Mouse (Mus musculus) forebrain, embryonic 10.5 days (tissue): Measurements from ENCODE around the gene Atf7. TPM values are rescaled to one million over a fixed set of nuclear protein-coding genes. Genes with fewer than 3 reads are reported as not detected.

Experiments used
- DNase-seq: peaks from one replicate; pipeline ENCODE4 v3.0.0-alpha.2; 2017; ENCODE audit warnings: low spot score; ENCODE audit errors: extremely low spot score
- H3K27ac ChIP-seq: fragments of 300-500 bp; sonication (generic); 2 replicates; pipeline ENCODE4 v1.5.1; 2016; ENCODE audit warnings: mild to moderate bottlenecking
- H3K27me3 ChIP-seq: fragments of 300-500 bp; sonication (generic); 2 replicates; pipeline ENCODE4 v1.6.1; 2016; ENCODE audit warnings: mild to moderate bottlenecking; ENCODE audit not compliant: poor library complexity, severe bottlenecking
- H3K36me3 ChIP-seq: fragments of 300-500 bp; sonication (generic); replicated peaks from 2 replicates; pipeline ENCODE4 v1.6.1; 2016; ENCODE audit warnings: mild to moderate bottlenecking, moderate library complexity
- H3K4me1 ChIP-seq: fragments of 300-500 bp; sonication (generic); 2 replicates; pipeline ENCODE4 v1.6.1; 2016
- H3K4me3 ChIP-seq: fragments of 300-500 bp; sonication (generic); 2 replicates; pipeline ENCODE4 v1.5.1; 2016; ENCODE audit warnings: mild to moderate bottlenecking, moderate library complexity
- H3K9me3 ChIP-seq: fragments of 300-500 bp; sonication (generic); 2 replicates; pipeline ENCODE4 v1.6.1; 2016; ENCODE audit warnings: mild to moderate bottlenecking, moderate library complexity
- WGBS: fragments of 180-500 bp; shearing (Covaris S2); methylation state at CpG from one replicate; pipeline ENCODE4 v1.1.7; 2016; 5-methylcytosine and 5-hydroxymethylcytosine counted together
- microRNA counts: library from miRNA; unstranded; fragments of <30 nt; microRNA quantifications from one replicate; lab custom pipeline; 2017
- microRNA-seq: library from miRNA; unstranded; fragments of <30 nt; microRNA quantifications from one replicate; pipeline ENCODE4, GENCODE M21; 2017
- polyA plus RNA-seq: library from polyadenylated mRNA; unstranded; fragments of >200 nt; fragmentation: Nextera tagmentation; extraction: Ambion mirVana; gene quantifications from 2 replicates; pipeline ENCODE4 v1.2.1, GENCODE M21; 2016

Atf7 gene
- polyA plus RNA-seq, 1 experiment from 2014 or later, result 19.2 TPM

DNA sequence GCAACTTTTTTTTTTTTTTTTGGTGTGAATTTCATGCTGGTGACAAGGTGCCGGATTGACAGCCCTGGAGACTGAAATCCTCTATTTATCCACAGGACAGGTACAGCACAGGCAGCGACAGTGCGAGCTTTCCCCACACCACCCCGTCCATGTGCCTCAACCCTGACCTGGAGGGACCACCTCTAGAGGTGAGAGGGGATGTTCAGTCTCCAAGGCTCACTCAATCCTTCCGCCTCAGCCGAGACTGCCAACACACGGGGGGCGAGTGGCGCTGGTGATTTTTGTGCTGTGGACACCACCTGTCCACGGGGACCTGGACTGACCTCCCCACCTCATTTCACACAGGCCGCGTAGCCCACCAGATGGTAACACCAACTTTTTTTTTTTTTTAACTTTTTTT lies 139.4 kb downstream of the Atf7 start:
- Histone ChIP-seq H3K9me3 (no peaks in the 10 kb centered on the region), H3K4me3 (no peak overlapping the region), H3K36me3 (peaks cover 99% of the 10 kb centered on the region), H3K4me1 (no peaks in the 10 kb centered on the region), H3K27me3 (no peaks in the 10 kb centered on the region), H3K27ac (no peak overlapping the region)
- no peak for DNase-seq
- WGBS, result 92% methylated on average over 12 of the region's 12 CpGs

DNA sequence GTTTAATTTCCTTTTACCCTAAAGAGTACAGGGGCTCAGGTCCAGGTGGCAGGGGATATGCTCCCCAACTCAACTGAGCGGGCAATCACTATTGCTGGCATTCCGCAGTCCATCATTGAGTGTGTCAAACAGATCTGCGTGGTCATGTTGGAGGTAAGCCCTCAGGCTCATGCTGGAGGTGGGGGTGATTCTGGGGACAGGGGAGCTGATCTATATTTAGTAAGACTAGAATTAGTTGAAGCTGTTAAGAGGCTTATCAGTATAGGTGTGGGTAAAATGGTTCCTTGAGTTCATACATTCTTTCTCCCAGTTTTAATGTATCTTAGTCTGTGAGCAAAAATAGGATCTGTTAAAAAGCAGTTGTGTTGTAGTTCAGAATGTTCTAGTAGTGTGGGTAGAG lies 142.1 kb downstream of the Atf7 start:
- Histone ChIP-seq H3K27me3 (no peaks in the 10 kb centered on the region), H3K4me1 (no peaks in the 10 kb centered on the region), H3K9me3 (no peaks in the 10 kb centered on the region), H3K4me3 (no peak overlapping the region), H3K36me3 (peaks cover 98% of the 10 kb centered on the region), H3K27ac (no peak overlapping the region)
- 96% methylated on average over 3 of the region's 3 CpGs for WGBS
- DNase-seq, result no peak

MicroRNAs encoded within 50 kb of the gene (microRNA counts, 519-probe panel; counts per million panel counts)
- microRNA mmu-miR-688 (lab: Ali Mortazavi, UCI), result 341 counts per million, percentile 65 among the panel's probes with 10 or more counts

Small RNAs within 50 kb of the gene (microRNA-seq; reads per million reads assigned to microRNA genes)
- gene Mir688, result 0.90 reads per million

Other genes starting within 250 kb of the Atf7 start
- gene Sp1, start 219.3 kb downstream of the Atf7 start, polyA plus RNA-seq, result 9.7 and 9.9 TPM in 2 replicates
- gene Amhr2, start 180.1 kb downstream of the Atf7 start, polyA plus RNA-seq, result 0.33 TPM in 1 of 2 replicates, not detected in the other
- 70.7 and 74.6 TPM in 2 replicates for gene Prr13, start 166.4 kb downstream of the Atf7 start, polyA plus RNA-seq
- gene Pcbp2, start 154.9 kb downstream of the Atf7 start, polyA plus RNA-seq, result 205 and 217 TPM in 2 replicates
- not detected in 2 replicates for gene Gm10337, start 121.7 kb downstream of the Atf7 start, polyA plus RNA-seq
- gene Map3k12, start 108.4 kb downstream of the Atf7 start, polyA plus RNA-seq, result 24.0 and 25.4 TPM in 2 replicates
- 132 and 137 TPM in 2 replicates for gene Tarbp2, start 107.3 kb downstream of the Atf7 start, polyA plus RNA-seq
- 1.3 and 2.2 TPM in 2 replicates for gene Npff, start 100.5 kb downstream of the Atf7 start, polyA plus RNA-seq
- 0.50 TPM in 1 of 2 replicates, not detected in the other for gene Gm28047, start 397 bp downstream of the Atf7 start, polyA plus RNA-seq
- 65.1 and 69.2 TPM in 2 replicates for gene Atp5g2, start 46.9 kb upstream of the Atf7 start, polyA plus RNA-seq
- gene Calcoco1, start 96.7 kb upstream of the Atf7 start, polyA plus RNA-seq, result 21.9 and 24.0 TPM in 2 replicates